Mouse (Mus musculus) granulocyte monocyte progenitor cell, adult 5-6 weeks (primary cell): ENCODE data around the gene Atp6v0d1. TPM values are rescaled to one million over a fixed set of nuclear protein-coding genes. Genes with fewer than 3 reads are reported as not detected.
A peak's percentile ranks its signal among the peaks of the same experiment; 100 is the strongest.

Source experiments
- ATAC-seq: replicated peaks from 2 replicates; pipeline ENCODE4 v1.8.0; 2016; ENCODE audit warnings: mild to moderate bottlenecking, moderate TSS enrichment, inconsistent platforms; ENCODE audit not compliant: poor library complexity, severe bottlenecking
- total RNA-seq, 2 experiments: library from RNA; stranded (forward) in 1 of 2; stranded (reverse) in 1 of 2; fragments of 200-712, 200-1000 nt in 1 of 2; fragments of >200 nt in 1 of 2; fragmentation: Nextera tagmentation in 1 of 2; gene quantifications; 2 replicates each; pipeline ENCODE4 v1.2.3; 2014 to 2017

The Atp6v0d1 gene
- total RNA-seq, 2 experiments from 2014 or later: 47.3 to 112 TPM

GRCm38 (mm10) chr8:105476628-105477413 lies 89.0 kb downstream of the Atp6v0d1 start:
- peak; percentile 52 for ATAC-seq

DNA sequence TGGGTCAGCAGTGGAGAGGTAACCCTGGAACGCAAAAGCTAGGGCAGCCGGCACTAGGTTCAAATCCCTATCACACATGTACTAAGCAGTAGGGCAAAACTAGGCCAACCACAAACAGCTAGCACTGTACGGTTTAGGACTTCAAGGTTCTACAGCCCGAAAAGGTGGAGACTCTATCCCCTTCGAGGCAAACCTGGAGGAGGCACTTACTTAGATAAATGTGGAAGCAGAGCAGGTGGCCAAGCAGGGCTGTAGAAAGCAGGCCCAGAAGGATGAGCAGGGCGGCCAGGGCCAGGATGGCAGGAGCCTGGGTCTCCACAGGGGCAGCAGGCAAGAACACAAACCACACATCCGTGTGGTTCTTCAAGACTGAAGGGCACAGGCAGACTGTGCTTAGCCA lies 89.7 kb downstream of the Atp6v0d1 start:
- ATAC-seq: no peak

GRCm38 (mm10) chr8:105475742-105476141 lies 90.1 kb downstream of the Atp6v0d1 start:
- ATAC-seq: no peak

- no peak for ATAC-seq
These were observed 90.6 kb downstream of the Atp6v0d1 start for GRCm38 (mm10) chr8:105475254-105475653.

GRCm38 (mm10) chr8:105474680-105475079 lies 91.2 kb downstream of the Atp6v0d1 start:
- ATAC-seq: 0 out of 2 replicates have a peak, but pooled peaks have one; percentile 6

Other genes starting within 250 kb of the Atp6v0d1 start
- 5.2 and 5.3 TPM in 2 replicates for gene Lrrc29, start 239.8 kb downstream of the Atp6v0d1 start, total RNA-seq (2014; fragmentation: Nextera tagmentation)
- 2.0 and 2.3 TPM in 2 replicates for gene Lrrc29, start 239.8 kb downstream of the Atp6v0d1 start, total RNA-seq (2017)
- 82.8 and 106 TPM in 2 replicates for gene Tmem208, start 239.7 kb downstream of the Atp6v0d1 start, total RNA-seq (2014; fragmentation: Nextera tagmentation)
- 37.1 and 64.8 TPM in 2 replicates for gene Tmem208, start 239.7 kb downstream of the Atp6v0d1 start, total RNA-seq (2017)
- gene Fhod1, start 218.1 kb downstream of the Atp6v0d1 start, total RNA-seq (2014; fragmentation: Nextera tagmentation): 7.0 and 12.9 TPM in 2 replicates
- gene Fhod1, start 218.1 kb downstream of the Atp6v0d1 start, total RNA-seq (2017): 2.5 and 2.6 TPM in 2 replicates
- 0.82 and 3.8 TPM in 2 replicates for gene Slc9a5, start 217.2 kb downstream of the Atp6v0d1 start, total RNA-seq (2014; fragmentation: Nextera tagmentation)
- 0.41 and 0.73 TPM in 2 replicates for gene Slc9a5, start 217.2 kb downstream of the Atp6v0d1 start, total RNA-seq (2017)
- 0.47 TPM in 1 of 2 replicates, not detected in the other for gene Plekhg4, start 192.8 kb downstream of the Atp6v0d1 start, total RNA-seq (2014; fragmentation: Nextera tagmentation)
- 0.09 TPM in 1 of 2 replicates, not detected in the other for gene Plekhg4, start 192.8 kb downstream of the Atp6v0d1 start, total RNA-seq (2017)
- gene Kctd19, start 152.5 kb downstream of the Atp6v0d1 start, total RNA-seq (2014; fragmentation: Nextera tagmentation): not detected in 2 replicates
- not detected in 2 replicates for gene Kctd19, start 152.5 kb downstream of the Atp6v0d1 start, total RNA-seq (2017)
- gene Lrrc36, start 152.5 kb downstream of the Atp6v0d1 start, total RNA-seq (2014; fragmentation: Nextera tagmentation): 0.36 TPM in 1 of 2 replicates, not detected in the other
- gene Lrrc36, start 152.5 kb downstream of the Atp6v0d1 start, total RNA-seq (2017): not detected in 2 replicates
- gene Tppp3, start 94.5 kb downstream of the Atp6v0d1 start, total RNA-seq (2014; fragmentation: Nextera tagmentation): not detected in 2 replicates
- gene Tppp3, start 94.5 kb downstream of the Atp6v0d1 start, total RNA-seq (2017): not detected in 2 replicates
- 1.8 and 10.4 TPM in 2 replicates for gene Zdhhc1, start 69.1 kb downstream of the Atp6v0d1 start, total RNA-seq (2014; fragmentation: Nextera tagmentation)
- gene Zdhhc1, start 69.1 kb downstream of the Atp6v0d1 start, total RNA-seq (2017): 3.6 and 4.6 TPM in 2 replicates
- not detected in 2 replicates for gene Hsd11b2, start 47.3 kb downstream of the Atp6v0d1 start, total RNA-seq (2014; fragmentation: Nextera tagmentation)
- gene Hsd11b2, start 47.3 kb downstream of the Atp6v0d1 start, total RNA-seq (2017): not detected in 2 replicates
- 55.3 and 92.8 TPM in 2 replicates for gene Ripor1, start 39.2 kb upstream of the Atp6v0d1 start, total RNA-seq (2014; fragmentation: Nextera tagmentation)
- gene Ripor1, start 39.2 kb upstream of the Atp6v0d1 start, total RNA-seq (2017): 5.4 and 10.1 TPM in 2 replicates
- 104 and 105 TPM in 2 replicates for gene Ctcf, start 70.5 kb upstream of the Atp6v0d1 start, total RNA-seq (2014; fragmentation: Nextera tagmentation)
- gene Ctcf, start 70.5 kb upstream of the Atp6v0d1 start, total RNA-seq (2017): 84.1 and 107 TPM in 2 replicates
- gene Agrp, start 71.3 kb upstream of the Atp6v0d1 start, total RNA-seq (2014; fragmentation: Nextera tagmentation): not detected in 2 replicates
- not detected in 2 replicates for gene Agrp, start 71.3 kb upstream of the Atp6v0d1 start, total RNA-seq (2017)
- gene Carmil2, start 120.2 kb upstream of the Atp6v0d1 start, total RNA-seq (2014; fragmentation: Nextera tagmentation): 3.4 and 6.3 TPM in 2 replicates
- 0.86 and 2.1 TPM in 2 replicates for gene Carmil2, start 120.2 kb upstream of the Atp6v0d1 start, total RNA-seq (2017)
- gene Acd, start 135.1 kb upstream of the Atp6v0d1 start, total RNA-seq (2014; fragmentation: Nextera tagmentation): 52.2 and 56.5 TPM in 2 replicates
- 22.4 and 33.3 TPM in 2 replicates for gene Acd, start 135.1 kb upstream of the Atp6v0d1 start, total RNA-seq (2017)
- 7.0 and 13.9 TPM in 2 replicates for gene Pard6a, start 135.1 kb upstream of the Atp6v0d1 start, total RNA-seq (2014; fragmentation: Nextera tagmentation)
- 5.9 and 13.3 TPM in 2 replicates for gene Pard6a, start 135.1 kb upstream of the Atp6v0d1 start, total RNA-seq (2017)
- not detected in 2 replicates for gene 4933405L10Rik, start 141.6 kb upstream of the Atp6v0d1 start, total RNA-seq (2014; fragmentation: Nextera tagmentation)
- gene 4933405L10Rik, start 141.6 kb upstream of the Atp6v0d1 start, total RNA-seq (2017): not detected in 2 replicates
- 20.0 and 35.2 TPM in 2 replicates for gene Enkd1, start 142.2 kb upstream of the Atp6v0d1 start, total RNA-seq (2014; fragmentation: Nextera tagmentation)
- 14.5 and 16.2 TPM in 2 replicates for gene Enkd1, start 142.2 kb upstream of the Atp6v0d1 start, total RNA-seq (2017)
- gene Gfod2, start 192.6 kb upstream of the Atp6v0d1 start, total RNA-seq (2014; fragmentation: Nextera tagmentation): 1.7 TPM in 1 of 2 replicates, not detected in the other
- gene Gfod2, start 192.6 kb upstream of the Atp6v0d1 start, total RNA-seq (2017): 3.4 and 4.6 TPM in 2 replicates